Mouse (Mus musculus): ENCODE results near the gene Lhfp. TPM values are rescaled to one million over a fixed set of nuclear protein-coding genes. Genes with fewer than 3 reads are reported as not detected.
A peak's percentile ranks its signal among the peaks of the same experiment; 100 is the strongest.
"Not testable (repeated sequence)": the region's sequence is repeated elsewhere in the genome, so short reads cannot be mapped to it uniquely, and the experiment has no call there.

Lhfp gene
- polyA plus RNA-seq, 1 experiment, result 15.1 TPM

DNA sequence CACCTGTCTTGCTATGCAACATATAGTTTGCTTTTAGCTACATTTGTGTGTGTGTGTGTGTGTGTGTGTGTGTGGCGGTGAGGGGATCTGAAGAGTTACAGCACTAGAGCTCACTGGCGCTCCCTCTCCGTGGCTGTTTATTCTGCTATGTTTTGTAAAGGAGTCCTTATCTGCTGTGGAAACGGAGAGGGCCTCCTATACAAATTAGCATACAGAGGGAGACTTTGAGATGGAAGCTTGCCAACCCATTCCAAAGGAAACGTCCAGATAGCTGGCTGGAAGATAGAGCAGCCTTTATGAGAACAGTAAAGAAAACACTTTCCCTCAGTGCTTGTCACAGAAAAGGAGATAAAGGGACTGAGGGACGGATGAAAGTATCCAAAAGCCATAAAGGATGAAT, 184.4 kb downstream of the Lhfp start:
- Histone ChIP-seq H3K27ac (ENCODE audit: control insufficient read depth, insufficient read depth, low read depth, low read length) (no peak overlapping the region), H3K36me3 (ENCODE audit: control insufficient read depth, insufficient read depth, low read length) (no peaks in the 10 kb centered on the region), H3K4me1 (ENCODE audit: control insufficient read depth, insufficient read depth, low read length) (0 out of 2 replicates have a peak, but pooled peaks cover 2% of the 10 kb centered on the region), H3K4me3 (ENCODE audit: control insufficient read depth, low read depth, low read length) (no peak overlapping the region), H3K27me3 (ENCODE audit: control insufficient read depth, insufficient read depth, low read length) (no peaks in the 10 kb centered on the region)
- TF ChIP-seq CTCF (IDR thresholded peaks at IDR 0.05; ENCODE audit: control insufficient read depth, insufficient read depth, insufficient replicate concordance, low read depth, low read length) (no peak), POLR2A (IDR thresholded peaks at IDR 0.05; ENCODE audit: control insufficient read depth, low read depth, low read length) (no peak)

DNA sequence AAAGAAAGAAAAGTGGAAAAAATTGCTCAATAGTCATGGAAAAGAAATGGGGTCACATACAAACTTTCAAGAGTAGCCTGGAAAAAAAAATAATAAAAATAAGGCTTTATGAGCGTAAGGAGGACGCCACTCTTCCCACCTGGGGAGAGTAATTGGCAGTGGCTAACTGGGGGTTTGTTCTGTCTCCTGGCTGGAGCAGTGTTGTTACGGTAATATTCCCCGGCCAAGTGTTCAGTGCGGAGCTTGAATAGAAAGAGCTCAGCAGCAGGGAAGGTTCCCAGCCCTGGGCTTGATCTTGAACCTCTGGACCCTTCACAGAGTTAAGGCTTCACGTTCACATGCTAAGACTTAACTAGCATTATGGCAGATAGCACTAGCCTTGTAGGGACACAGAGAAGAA, 184.9 kb downstream of the Lhfp start:
- peak overlapping the region; percentile 65; the same call in 1 of the 2 replicates for H3K27ac ChIP-seq (ENCODE audit: control insufficient read depth, insufficient read depth, low read depth, low read length)
- no peak for TF ChIP-seq POLR2A (IDR thresholded peaks at IDR 0.05; ENCODE audit: control insufficient read depth, low read depth, low read length)
- TF ChIP-seq CTCF (IDR thresholded peaks at IDR 0.05; ENCODE audit: control insufficient read depth, insufficient read depth, insufficient replicate concordance, low read depth, low read length), result no peak
- 0 out of 2 replicates have a peak, but pooled peaks cover 2% of the 10 kb centered on the region for H3K4me1 ChIP-seq (ENCODE audit: control insufficient read depth, insufficient read depth, low read length)
- no peaks in the 10 kb centered on the region for H3K36me3 ChIP-seq (ENCODE audit: control insufficient read depth, insufficient read depth, low read length)
- H3K27me3 ChIP-seq (ENCODE audit: control insufficient read depth, insufficient read depth, low read length), result no peaks in the 10 kb centered on the region
- no peak overlapping the region for H3K4me3 ChIP-seq (ENCODE audit: control insufficient read depth, low read depth, low read length)

DNA sequence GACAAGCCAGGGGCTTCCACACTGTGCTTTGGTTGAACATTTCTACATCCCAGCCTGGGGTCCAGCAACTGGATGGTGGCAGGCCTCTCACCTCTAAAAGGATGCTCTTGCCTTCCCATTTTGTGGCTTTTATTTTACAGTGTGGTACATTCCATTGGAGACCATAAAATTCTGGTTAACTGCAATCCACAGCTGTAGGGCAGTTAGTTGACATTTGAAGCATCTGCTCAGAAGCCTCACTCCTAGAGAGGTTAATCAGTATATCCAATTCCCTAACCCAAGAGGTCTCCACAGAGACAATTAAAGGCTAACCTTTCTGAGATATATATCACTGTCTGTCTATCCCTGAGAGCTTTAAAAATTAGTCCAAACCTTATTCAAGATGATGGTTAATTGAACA, 186.5 kb downstream of the Lhfp start:
- no peak overlapping the region for H3K27ac ChIP-seq (ENCODE audit: control insufficient read depth, insufficient read depth, low read depth, low read length)
- 0 out of 2 replicates have a peak, but pooled peaks cover 2% of the 10 kb centered on the region for H3K4me1 ChIP-seq (ENCODE audit: control insufficient read depth, insufficient read depth, low read length)
- no peaks in the 10 kb centered on the region for H3K27me3 ChIP-seq (ENCODE audit: control insufficient read depth, insufficient read depth, low read length)
- TF ChIP-seq CTCF (IDR thresholded peaks at IDR 0.05; ENCODE audit: control insufficient read depth, insufficient read depth, insufficient replicate concordance, low read depth, low read length), result no peak
- no peak for TF ChIP-seq POLR2A (IDR thresholded peaks at IDR 0.05; ENCODE audit: control insufficient read depth, low read depth, low read length)
- H3K36me3 ChIP-seq (ENCODE audit: control insufficient read depth, insufficient read depth, low read length), result no peaks in the 10 kb centered on the region
- no peak overlapping the region for H3K4me3 ChIP-seq (ENCODE audit: control insufficient read depth, low read depth, low read length)

- peaks cover 7% of the 10 kb centered on the region for H3K4me1 ChIP-seq (ENCODE audit: control insufficient read depth, insufficient read depth, low read length)
- no peak for TF ChIP-seq POLR2A (IDR thresholded peaks at IDR 0.05; ENCODE audit: control insufficient read depth, low read depth, low read length)
- H3K4me3 ChIP-seq (ENCODE audit: control insufficient read depth, low read depth, low read length), result no peak overlapping the region
Observed at GRCm38 (mm10) chr3:53230562-53230961, 189.2 kb downstream of the Lhfp start.

DNA sequence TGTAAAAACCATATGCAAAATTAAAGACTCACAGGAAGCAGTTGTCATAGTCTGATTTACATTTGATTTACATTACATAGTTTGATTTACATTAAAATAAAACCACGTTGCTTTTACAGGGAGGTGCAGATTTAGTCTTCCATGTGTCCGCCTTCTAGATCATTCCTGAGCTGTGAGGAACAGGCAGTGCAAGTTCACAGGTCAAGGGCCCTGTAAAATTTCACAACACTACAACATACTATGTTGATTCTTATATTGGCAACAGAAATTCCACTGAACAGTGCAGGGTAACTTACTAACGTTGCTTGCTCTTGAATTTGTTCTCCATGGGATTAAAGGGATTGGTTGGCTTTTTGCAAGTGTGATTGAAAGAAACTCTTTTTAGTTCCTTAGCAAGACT, 189.8 kb downstream of the Lhfp start:
- Histone ChIP-seq H3K4me3 (ENCODE audit: control insufficient read depth, low read depth, low read length) (no peak overlapping the region), H3K36me3 (ENCODE audit: control insufficient read depth, insufficient read depth, low read length) (no peaks in the 10 kb centered on the region), H3K4me1 (ENCODE audit: control insufficient read depth, insufficient read depth, low read length) (peaks cover 7% of the 10 kb centered on the region), H3K27me3 (ENCODE audit: control insufficient read depth, insufficient read depth, low read length) (no peaks in the 10 kb centered on the region), H3K27ac (ENCODE audit: control insufficient read depth, insufficient read depth, low read depth, low read length) (no peak overlapping the region)
- no peak for TF ChIP-seq POLR2A (IDR thresholded peaks at IDR 0.05; ENCODE audit: control insufficient read depth, low read depth, low read length)
- TF ChIP-seq CTCF (IDR thresholded peaks at IDR 0.05; ENCODE audit: control insufficient read depth, insufficient read depth, insufficient replicate concordance, low read depth, low read length), result no peak

More at GRCm38 (mm10) chr3:53230562-53230961, 189.2 kb downstream of the Lhfp start:
- Histone ChIP-seq H3K36me3 (ENCODE audit: control insufficient read depth, insufficient read depth, low read length) (no peaks in the 10 kb centered on the region), H3K27ac (ENCODE audit: control insufficient read depth, insufficient read depth, low read depth, low read length) (no peak overlapping the region), H3K27me3 (ENCODE audit: control insufficient read depth, insufficient read depth, low read length) (no peaks in the 10 kb centered on the region)

DNA sequence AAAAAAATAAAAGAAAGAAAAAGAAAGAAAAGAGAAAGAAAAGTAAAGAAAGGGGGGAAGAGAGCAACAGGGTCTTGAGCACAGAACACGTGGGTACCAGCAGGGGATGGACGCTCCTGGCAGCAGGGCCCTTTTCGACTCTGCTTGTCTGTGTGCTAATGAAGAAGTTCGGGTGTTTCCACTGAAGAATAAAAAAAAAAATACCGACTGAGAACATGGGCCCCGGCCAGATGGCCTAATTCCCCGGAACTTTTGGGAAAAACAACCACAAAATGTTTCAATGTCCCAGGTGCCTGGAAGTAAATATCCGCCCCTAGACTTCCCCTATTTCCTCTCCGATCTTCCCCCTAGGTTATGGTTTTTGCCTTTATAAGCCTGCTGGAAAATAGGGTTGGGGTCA, 191.1 kb downstream of the Lhfp start:
- H3K36me3 ChIP-seq (ENCODE audit: control insufficient read depth, insufficient read depth, low read length); H3K4me1 ChIP-seq (ENCODE audit: control insufficient read depth, insufficient read depth, low read length): not testable (repeated sequence)

GRCm38 (mm10) chr3:53234689-53235088, 193.4 kb downstream of the Lhfp start:
- H3K27me3 ChIP-seq (ENCODE audit: control insufficient read depth, insufficient read depth, low read length), result no peaks in the 10 kb centered on the region
- H3K36me3 ChIP-seq (ENCODE audit: control insufficient read depth, insufficient read depth, low read length), result no peaks in the 10 kb centered on the region
- TF ChIP-seq POLR2A (IDR thresholded peaks at IDR 0.05; ENCODE audit: control insufficient read depth, low read depth, low read length) (no peak), CTCF (IDR thresholded peaks at IDR 0.05; ENCODE audit: control insufficient read depth, insufficient read depth, insufficient replicate concordance, low read depth, low read length) (peak; percentile 78; the same call in 1 of the 2 replicates)
- H3K27ac ChIP-seq (ENCODE audit: control insufficient read depth, insufficient read depth, low read depth, low read length), result no peak overlapping the region
- no peak overlapping the region for H3K4me3 ChIP-seq (ENCODE audit: control insufficient read depth, low read depth, low read length)
- H3K4me1 ChIP-seq (ENCODE audit: control insufficient read depth, insufficient read depth, low read length), result peaks cover 7% of the 10 kb centered on the region

More for the DNA sequence above, 191.1 kb downstream of the Lhfp start:
- H3K4me3 ChIP-seq (ENCODE audit: control insufficient read depth, low read depth, low read length); H3K27ac ChIP-seq (ENCODE audit: control insufficient read depth, insufficient read depth, low read depth, low read length); H3K27me3 ChIP-seq (ENCODE audit: control insufficient read depth, insufficient read depth, low read length): not testable (repeated sequence)

GRCm38 (mm10) chr3:53236471-53236870, 195.1 kb downstream of the Lhfp start:
- TF ChIP-seq CTCF (IDR thresholded peaks at IDR 0.05; ENCODE audit: control insufficient read depth, insufficient read depth, insufficient replicate concordance, low read depth, low read length) (no peak), POLR2A (IDR thresholded peaks at IDR 0.05; ENCODE audit: control insufficient read depth, low read depth, low read length) (no peak)
- no peak overlapping the region for H3K27ac ChIP-seq (ENCODE audit: control insufficient read depth, insufficient read depth, low read depth, low read length)
- H3K4me1 ChIP-seq (ENCODE audit: control insufficient read depth, insufficient read depth, low read length), result peaks cover 7% of the 10 kb centered on the region
- no peaks in the 10 kb centered on the region for H3K27me3 ChIP-seq (ENCODE audit: control insufficient read depth, insufficient read depth, low read length)
- no peaks in the 10 kb centered on the region for H3K36me3 ChIP-seq (ENCODE audit: control insufficient read depth, insufficient read depth, low read length)
- H3K4me3 ChIP-seq (ENCODE audit: control insufficient read depth, low read depth, low read length), result no peak overlapping the region

Data from testis, adult 2 months (tissue).